Mouse (Mus musculus): ENCODE measurements at regions not wholly inside any gene's neighbourhood (a gene's known extent, or its start where the extent isn't known, plus 50 kb on each side); places are given as distances from the start of the nearest gene placed in this dataset.

DNA sequence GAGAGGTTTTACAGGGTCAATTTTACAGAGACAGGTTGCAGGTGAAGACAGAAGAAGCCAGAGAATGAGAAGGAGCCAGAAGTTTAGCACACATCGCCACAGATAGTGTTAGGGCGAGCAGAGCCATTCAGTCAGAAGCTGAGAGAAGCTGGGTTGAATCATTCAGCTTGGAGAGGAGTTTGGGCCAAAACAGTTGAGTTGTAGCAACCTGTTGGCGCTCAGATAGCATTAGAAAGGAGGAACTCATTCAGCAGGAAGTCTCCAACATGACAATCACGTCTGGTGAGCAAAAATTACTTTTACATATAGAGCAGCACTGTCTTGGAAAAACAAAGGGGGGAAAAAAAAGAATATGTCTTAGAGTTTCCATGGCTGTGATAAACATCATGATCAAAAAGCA is 53.2 kb downstream of the Fam43a start:
- DNase-seq (ENCODE audit: low spot score), result no peak

DNA sequence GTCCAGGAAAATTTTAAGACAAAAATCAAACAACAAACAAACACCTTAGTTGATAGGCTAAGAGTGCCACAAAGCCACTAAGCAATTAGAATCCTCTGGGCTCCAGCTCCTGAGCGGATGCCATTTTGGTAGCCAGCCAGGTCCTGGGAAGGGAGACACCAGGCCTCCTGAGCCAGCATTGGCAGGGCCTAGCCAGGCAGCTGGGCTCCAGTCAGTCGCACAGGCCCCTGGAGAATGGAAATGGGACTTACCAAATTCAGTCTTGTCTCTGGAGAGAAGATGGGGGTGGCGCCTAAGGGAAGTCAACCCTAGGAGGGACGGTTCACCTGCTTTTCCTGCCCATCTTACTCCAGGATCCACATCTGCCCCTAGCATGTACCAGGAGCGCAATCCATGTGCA is 54.3 kb downstream of the Fam43a start:
- peak; percentile 79 for DNase-seq (ENCODE audit: low spot score)

DNA sequence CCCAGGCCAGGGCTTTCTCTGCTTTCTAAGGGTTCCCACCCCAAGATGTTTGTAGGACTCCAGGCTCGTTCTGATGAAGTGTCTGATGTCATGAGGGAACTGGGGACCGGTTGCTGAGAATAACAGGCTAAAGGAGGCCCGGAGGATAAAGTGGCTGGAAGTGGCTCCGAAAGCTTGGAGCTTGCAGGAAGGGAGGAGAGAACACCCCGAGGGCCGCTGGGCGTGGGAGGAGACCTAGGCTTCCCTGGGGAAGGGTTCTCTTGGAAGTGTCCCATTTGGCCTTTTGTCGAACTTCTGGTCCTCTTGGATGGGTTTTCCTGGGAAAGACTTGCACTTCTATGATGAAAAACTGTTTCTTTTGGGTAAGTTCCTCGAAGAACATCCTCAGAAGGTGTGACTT is 54.7 kb downstream of the Fam43a start:
- DNase-seq (ENCODE audit: low spot score), result no peak

DNA sequence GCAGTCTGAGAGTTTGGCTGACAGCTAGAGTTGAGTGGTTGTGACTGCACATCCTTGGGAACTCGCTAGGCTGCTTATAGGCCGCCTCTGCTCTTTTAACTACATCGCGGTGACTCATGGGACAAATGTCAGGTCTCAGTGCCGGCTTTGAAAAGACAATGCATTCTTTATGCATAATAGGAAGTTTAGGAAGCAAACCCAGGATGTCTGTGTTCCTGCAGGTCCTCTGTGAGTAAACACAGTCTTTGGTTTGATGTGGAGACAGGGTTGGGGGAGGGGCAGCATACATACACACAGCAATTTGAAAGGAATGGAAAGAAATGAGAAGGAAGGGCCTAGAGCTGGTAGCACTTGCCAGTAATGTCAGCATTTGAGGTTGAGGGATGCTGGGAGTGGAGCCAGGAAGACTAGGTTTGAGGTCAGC is 56.3 kb downstream of the Fam43a start:
- DNase-seq (ENCODE audit: low spot score), result peak; percentile 56

GRCm38 (mm10) chr16:30656881-30657280 is 57.4 kb downstream of the Fam43a start:
- DNase-seq (ENCODE audit: low spot score), result no peak

- no peak for DNase-seq (ENCODE audit: low spot score)
Measured at GRCm38 (mm10) chr16:30658921-30659320, 59.4 kb downstream of the Fam43a start.

GRCm38 (mm10) chr16:30661086-30661977 is 61.8 kb downstream of the Fam43a start:
- no peak for DNase-seq (ENCODE audit: low spot score)

GRCm38 (mm10) chr16:30663055-30663454 is 63.5 kb downstream of the Fam43a start:
- DNase-seq (ENCODE audit: low spot score), result no peak

DNA sequence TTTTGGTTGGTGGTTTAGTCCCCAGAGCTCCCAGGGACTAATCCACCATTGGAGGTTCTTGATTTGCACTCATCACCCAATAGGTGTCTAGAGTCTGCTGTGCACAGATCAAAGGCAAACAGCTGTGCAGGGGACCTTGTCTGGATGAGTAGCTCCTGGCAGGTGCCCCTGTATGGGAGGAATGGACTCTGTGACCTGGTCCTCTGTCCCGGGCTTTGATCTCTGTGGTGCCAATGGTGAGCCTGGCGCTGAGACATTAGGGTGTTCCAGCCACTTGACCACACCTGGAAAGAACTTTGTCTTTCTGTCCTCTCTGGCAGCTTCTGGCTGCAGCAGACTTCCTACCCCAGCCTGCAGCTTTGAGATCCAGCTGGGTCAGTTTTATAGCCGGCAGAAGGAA is 64.4 kb downstream of the Fam43a start:
- DNase-seq (ENCODE audit: low spot score), result no peak

GRCm38 (mm10) chr16:30664433-30664832 is 64.9 kb downstream of the Fam43a start:
- no peak for DNase-seq (ENCODE audit: low spot score)

- DNase-seq (ENCODE audit: low spot score), result no peak
Measured at GRCm38 (mm10) chr16:30665881-30666280, 66.4 kb downstream of the Fam43a start.

DNA sequence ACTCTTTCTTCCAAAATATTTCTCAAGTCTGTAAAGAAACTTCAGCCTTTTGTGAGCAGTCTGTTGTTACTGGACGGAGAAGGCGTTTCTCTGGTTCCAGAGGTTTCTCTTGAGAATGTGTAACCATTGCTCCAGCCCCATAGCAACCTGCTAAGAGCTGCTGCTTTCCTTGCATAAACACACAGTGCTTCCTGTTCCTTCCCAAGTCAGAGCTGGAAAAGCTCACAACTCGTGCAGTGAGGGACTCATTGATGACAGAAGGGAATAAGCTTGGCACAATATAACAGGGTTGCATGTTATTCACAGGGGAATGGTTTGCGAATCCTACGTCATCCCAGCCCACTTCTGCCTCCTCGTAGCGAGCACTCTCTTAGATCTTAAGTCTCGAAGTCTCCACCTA is 70.4 kb downstream of the Fam43a start:
- DNase-seq (ENCODE audit: low spot score), result no peak

DNA sequence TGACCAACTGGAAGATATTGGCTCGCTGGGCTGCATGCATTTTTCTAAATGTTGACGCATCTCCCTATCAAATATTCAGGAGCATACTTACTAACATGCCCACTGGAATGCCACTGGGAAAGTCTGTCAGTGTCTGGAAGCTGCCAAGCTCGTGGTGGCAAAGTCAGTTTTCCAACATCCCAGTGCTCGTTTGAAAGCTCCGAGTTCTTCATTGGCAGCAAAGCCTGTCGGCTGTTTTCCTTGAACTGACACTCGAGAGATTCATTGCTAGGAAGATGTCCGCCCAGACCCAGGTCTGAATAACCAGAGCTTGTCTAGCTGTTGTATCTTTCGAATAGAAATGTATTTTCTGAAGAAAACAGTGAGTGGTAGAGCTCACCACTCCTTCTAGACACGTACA is 72.1 kb downstream of the Fam43a start:
- no peak for DNase-seq (ENCODE audit: low spot score)

DNA sequence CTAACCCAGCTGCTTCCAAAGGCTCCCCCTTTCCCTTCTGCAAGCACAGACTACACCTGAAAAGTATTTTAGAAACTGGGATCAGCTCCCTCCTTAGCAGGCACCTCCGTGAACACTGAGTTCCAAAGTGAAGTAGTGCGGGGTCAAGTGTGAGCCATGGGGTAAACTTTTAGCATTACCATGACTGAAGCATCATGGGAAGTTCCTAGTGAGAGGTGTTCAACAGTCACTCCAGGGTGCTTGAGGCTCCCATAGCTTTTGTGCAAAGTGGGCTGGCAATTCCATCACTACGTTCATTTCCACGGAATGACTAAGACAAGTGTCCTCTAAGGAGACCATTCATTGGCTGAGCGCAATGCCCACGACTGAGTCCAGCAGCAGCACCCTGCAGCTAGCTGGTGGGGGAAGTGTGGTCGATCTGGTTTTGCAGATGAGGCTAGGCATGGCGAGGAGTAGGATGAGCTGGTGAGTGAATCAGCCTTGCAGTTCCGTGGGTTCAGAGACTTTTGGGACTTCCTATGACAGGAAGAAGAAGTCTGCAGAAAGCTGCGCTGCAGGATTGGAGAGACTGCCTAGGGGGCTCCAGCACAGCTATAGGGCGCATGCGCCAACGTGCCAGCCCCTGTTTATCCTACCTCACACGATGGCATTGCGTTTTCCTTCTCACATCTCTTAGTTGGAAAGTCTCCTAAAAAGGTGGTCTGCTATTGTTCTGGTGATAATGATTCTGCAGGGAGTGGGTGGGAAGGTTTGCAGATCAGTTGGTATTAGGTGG is 73.4 kb downstream of the Fam43a start:
- no peak for DNase-seq (ENCODE audit: low spot score)

DNA sequence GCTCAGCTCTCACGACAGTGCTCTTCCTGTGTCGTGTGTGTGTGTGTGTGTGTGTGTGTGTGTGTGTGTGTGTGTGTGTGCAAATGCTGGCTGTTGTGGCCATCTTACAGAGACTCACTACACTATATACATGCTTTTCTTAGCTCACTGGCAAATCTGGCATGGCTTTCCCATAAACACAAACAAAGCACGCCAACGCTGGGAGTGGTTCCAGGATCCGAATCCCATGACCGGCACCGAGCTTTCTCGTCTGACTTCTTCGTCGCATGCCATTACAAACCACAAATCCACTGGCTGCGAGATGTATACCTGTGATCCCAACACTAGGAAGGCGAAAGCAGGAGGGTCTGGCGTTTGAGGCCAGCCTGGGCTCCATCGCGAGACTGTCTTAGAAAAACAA is 74.1 kb downstream of the Fam43a start:
- DNase-seq (ENCODE audit: low spot score), result no peak

DNA sequence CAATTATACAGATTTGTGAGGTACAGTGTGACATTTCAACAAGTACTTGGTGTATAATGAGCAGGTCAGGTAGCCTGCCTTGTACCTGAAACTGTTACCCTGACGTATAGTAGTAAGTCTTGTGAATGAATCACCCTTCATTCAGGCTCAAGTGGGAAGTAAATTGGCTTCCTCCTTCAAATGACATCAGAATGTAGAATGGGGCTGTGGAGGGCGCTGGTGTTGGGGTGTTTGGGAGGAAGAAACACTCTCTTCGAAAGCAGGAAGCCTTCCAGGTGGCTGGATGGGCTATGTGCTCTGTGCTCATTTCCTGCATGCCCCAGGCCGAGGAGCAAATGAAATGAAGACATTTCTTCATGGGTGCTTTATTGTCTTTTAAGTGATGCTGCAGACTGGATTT is 76.3 kb downstream of the Fam43a start:
- DNase-seq (ENCODE audit: low spot score), result no peak

- no peak for DNase-seq (ENCODE audit: low spot score)
Measured at GRCm38 (mm10) chr16:30677016-30677415, 77.5 kb downstream of the Fam43a start.

DNA sequence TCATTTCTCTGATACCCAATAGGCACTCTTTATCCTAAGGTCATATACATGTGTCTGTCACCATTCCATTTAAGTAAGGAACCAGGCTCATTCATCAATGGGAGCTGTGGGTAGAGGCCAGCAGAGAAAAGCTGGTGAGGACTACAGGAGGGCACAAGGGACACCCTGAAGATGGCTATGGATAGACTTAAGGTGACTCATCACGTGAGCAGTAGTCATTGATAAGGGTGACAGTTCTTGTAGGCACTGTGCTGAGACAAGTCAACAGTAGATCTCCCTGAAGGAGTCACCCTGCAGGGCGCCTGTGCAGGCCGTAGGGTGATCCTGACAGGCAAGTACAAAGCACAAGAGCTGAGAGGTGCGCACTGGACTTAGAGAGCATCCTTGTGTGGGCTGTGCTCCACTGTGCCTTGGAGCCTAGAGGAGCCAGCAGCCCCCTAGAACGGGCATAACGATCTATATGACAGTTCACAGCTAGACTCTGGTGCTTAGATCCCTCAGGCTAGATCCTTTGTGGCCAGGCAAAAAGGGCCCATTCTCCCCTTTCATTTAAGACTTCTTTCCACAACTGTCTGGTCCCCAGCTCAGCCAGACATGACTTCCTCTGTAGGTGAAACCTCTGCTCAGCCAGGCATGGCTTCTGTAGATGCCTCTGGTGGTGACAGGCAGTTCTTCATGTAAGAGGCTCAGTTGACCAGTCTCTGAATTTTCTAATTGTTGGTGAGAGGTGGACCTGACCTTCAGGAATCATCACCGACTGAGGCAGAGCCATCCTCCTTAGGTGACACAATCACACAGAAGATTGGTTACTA is 78.6 kb downstream of the Fam43a start:
- DNase-seq (ENCODE audit: low spot score), result no peak

GRCm38 (mm10) chr16:30678708-30679492 is 79.4 kb downstream of the Fam43a start:
- no peak for DNase-seq (ENCODE audit: low spot score)

DNA sequence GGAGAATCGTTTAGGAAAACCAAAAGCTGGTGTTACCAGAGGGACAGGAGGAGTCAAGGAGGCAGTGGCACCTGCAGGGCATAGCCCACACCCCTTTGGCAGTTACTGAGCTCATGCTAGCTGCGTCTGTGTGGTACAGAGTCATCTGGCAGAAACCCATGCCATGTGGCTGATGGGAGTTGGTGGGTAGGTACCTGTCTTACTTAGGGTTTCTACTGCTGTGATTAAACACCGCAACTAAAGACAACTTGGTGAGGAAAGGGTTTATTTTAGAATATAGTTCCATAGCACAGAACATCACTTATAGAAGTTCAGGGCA is 79.9 kb downstream of the Fam43a start:
- DNase-seq (ENCODE audit: low spot score), result no peak

DNA sequence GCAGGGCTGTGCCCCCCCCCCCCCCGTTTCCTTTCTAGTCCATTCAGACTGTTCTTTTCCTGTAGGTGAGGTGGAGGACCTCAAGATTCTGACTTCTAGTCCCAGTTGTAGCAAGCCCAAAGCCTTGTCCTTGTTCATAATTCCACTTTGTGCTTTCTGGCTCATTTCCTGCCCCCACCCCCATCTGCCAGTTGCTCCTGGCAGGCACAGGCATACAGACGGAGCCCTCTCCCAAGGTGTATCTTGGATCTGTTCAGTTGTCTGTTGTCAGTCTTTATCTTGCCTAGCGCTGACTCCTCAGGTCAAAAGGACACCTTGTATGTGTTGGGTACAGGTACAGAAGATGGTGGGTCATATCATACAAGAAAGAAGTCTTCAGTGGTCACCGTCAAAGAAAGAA is 81.9 kb downstream of the Fam43a start:
- no peak for DNase-seq (ENCODE audit: low spot score)

DNA sequence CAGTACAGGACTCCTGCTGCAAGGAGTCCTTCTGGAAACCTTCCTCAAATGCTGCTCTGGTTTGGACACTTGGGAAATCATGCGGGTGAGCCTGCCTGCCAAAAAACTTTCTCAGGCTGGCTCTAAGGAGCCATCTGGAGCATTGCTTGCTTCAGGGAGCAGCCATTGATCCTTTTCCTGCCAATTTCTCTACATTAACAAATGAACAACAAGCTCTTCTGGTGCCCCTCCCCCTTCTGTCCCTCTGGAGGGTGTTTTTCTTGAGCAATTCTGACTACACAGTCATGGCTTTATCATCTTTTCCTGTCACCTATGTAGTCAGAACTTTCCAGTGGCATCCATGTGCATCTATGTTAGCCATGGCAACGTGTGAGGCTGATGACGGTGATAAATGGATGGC is 84.5 kb downstream of the Fam43a start:
- peak; percentile 96 for DNase-seq (ENCODE audit: low spot score)

Measured in adipocyte (in vitro differentiated cells).